Mouse (Mus musculus) thymus, adult 2 months (tissue): ENCODE results near the gene Tfeb.

Source experiments
- CTCF ChIP-seq: fragments of 200-500 bp; IDR thresholded peaks from 2 replicates; pipeline ENCODE4 v1.5.1; 2012; ENCODE audit warnings: mild to moderate bottlenecking, control low read depth, low read length, moderate library complexity, borderline replicate concordance; ENCODE audit not compliant: control insufficient read depth, poor library complexity, insufficient read depth; ENCODE audit errors: extremely low read depth
- POLR2A ChIP-seq: fragments of 200-500 bp; IDR thresholded peaks from 2 replicates; pipeline ENCODE4 v1.6.1; 2012; ENCODE audit warnings: mild to moderate bottlenecking, low read length, control low read depth, moderate library complexity; ENCODE audit not compliant: control insufficient read depth, poor library complexity, insufficient read depth; ENCODE audit errors: extremely low read depth

- TF ChIP-seq POLR2A (no peak), CTCF (peak; percentile 59; the same call in 1 of the 2 replicates)
Measured at GRCm38 (mm10) chr17:47768707-47769276, 32.0 kb downstream of the Tfeb start.
